ENCODE assay signal across 8 mouse cellular contexts in the genomic region with DNA sequence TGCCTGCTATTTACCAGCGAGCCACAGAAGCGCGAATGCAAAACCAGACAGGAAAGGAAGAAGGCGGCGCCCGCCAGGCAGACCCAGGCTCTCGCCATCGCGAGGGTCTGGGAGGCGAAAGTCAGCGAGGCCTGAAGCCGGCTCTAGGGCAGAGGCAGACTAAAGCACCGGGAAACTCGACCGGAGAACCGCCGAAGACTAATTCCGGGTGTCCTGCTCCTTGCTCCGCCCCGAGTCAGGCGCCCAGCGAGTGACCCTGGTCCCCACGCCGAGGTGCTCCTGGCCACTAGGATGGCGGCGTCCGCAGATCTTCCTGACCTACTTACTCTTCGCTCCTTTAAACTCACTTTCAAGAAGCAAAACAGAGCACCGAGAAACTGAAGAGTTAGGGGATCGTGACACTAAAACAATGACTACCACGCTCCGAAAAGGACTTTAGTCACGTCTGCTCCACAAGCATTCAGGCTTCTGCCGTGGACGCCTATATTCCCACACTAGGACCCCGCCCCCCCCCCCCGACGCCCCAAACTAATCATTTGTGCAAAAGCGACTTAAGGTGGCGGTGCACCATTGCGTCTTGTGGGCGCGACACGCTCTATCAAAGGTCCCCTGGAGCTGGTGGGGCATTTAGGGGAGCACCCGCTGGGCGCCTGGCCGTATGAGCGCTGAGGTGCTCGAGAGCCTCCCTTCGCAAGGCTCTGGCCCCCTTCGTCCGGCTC. TPM values are rescaled to one million over a fixed set of nuclear protein-coding genes. Genes with fewer than 3 reads are reported as not detected.
A peak's percentile ranks its signal among the peaks of the same experiment; 100 is the strongest.
DNase-seq lines count a peak whose midpoint lies in the region; ATAC-seq and TF ChIP-seq lines count a peak whose summit lies in the region.

A gene (minus strand): TSS at position 287 of the 719 bp plus-strand sequence.
A gene (plus strand): TSS at position 621 of the 719 bp plus-strand sequence.

- peak within 1 kb of the TSS; percentile 91 for H3K9ac ChIP-seq in heart, embryonic 15.5 days
- H3K9ac ChIP-seq in liver, embryonic 14.5 days (replicated peaks), result peak within 1 kb of the TSS; percentile 83
- peak within 1 kb of the TSS; percentile 94 for H3K9ac ChIP-seq in neural tube, embryonic 11.5 days (ENCODE audit: low read length)
- peak within 1 kb of the TSS; percentile 92 for H3K9ac ChIP-seq in stomach, postnatal 0 days (ENCODE audit: low read length)

- TF ChIP-seq CTCF in liver, embryonic 14.5 days (IDR thresholded peaks at IDR 0.05; ENCODE audit: low read depth), result no peak; the same call in 1 of the 2 replicates
- no peak; the same call in 1 of the 2 replicates for TF ChIP-seq CTCF in stomach, postnatal 0 days (IDR thresholded peaks at IDR 0.05; ENCODE audit: low read depth)

- peak; percentile 62 for TF ChIP-seq EP300 in liver, embryonic 14.5 days (IDR thresholded peaks at IDR 0.05; ENCODE audit: low read depth)
- TF ChIP-seq EP300 in stomach, postnatal 0 days (optimal IDR thresholded peaks at IDR 0.05), result peak; percentile 93

- no peaks in the 10 kb centered on the region for H3K27me3 ChIP-seq in heart, embryonic 15.5 days
- H3K27me3 ChIP-seq in liver, embryonic 14.5 days (ENCODE audit: control insufficient read depth, insufficient read depth, low read length), result no peaks in the 10 kb centered on the region
- H3K27me3 ChIP-seq in neural tube, embryonic 11.5 days (ENCODE audit: control insufficient read depth, insufficient read depth, low read length), result no peaks in the 10 kb centered on the region
- H3K27me3 ChIP-seq in stomach, postnatal 0 days (ENCODE audit: control insufficient read depth, insufficient read depth, low read length), result no peaks in the 10 kb centered on the region

- peaks cover 43% of the 10 kb centered on the region for H3K4me1 ChIP-seq in heart, embryonic 15.5 days (replicated peaks)
- H3K4me1 ChIP-seq in liver, embryonic 14.5 days (replicated peaks; ENCODE audit: control insufficient read depth in 2 of 2, insufficient read depth in 2 of 2, low read length in 1 of 2), result peaks cover 6 to 8% of the 10 kb centered on the region in 2 experiments; a peak in 3 of 4 replicates
- peaks cover 15% of the 10 kb centered on the region for H3K4me1 ChIP-seq in neural tube, embryonic 11.5 days (ENCODE audit: control insufficient read depth, insufficient read depth, low read length)
- H3K4me1 ChIP-seq in stomach, postnatal 0 days (replicated peaks; ENCODE audit: control insufficient read depth, insufficient read depth), result no peaks in the 10 kb centered on the region

- WGBS in heart, embryonic 15.5 days, result under 1% methylated on average over 52 of the region's 52 CpGs
- WGBS in liver, embryonic 14.5 days (ENCODE audit: insufficient replicate concordance), result under 1% methylated on average over 51 of the region's 52 CpGs
- under 1% methylated on average over 45 of the region's 52 CpGs for WGBS in neural tube, embryonic 11.5 days
- WGBS in stomach, postnatal 0 days, result under 1% methylated on average over 49 of the region's 52 CpGs

- peak within 1 kb of the TSS; percentile 84 for H3K27ac ChIP-seq in heart, embryonic 15.5 days
- peak within 1 kb of the TSS; percentile 55 for H3K27ac ChIP-seq in liver, embryonic 14.5 days
- H3K27ac ChIP-seq in neural tube, embryonic 11.5 days (ENCODE audit: low read depth, low read length), result peak within 1 kb of the TSS; percentile 86
- peak within 1 kb of the TSS; percentile 93 for H3K27ac ChIP-seq in stomach, postnatal 0 days (replicated peaks)

- peak within 1 kb of the TSS; percentile 87 for H3K4me2 ChIP-seq in heart, embryonic 15.5 days
- peak within 1 kb of the TSS; percentile 67 for H3K4me2 ChIP-seq in liver, embryonic 14.5 days (ENCODE audit: low read depth)
- peak within 1 kb of the TSS; percentile 55 for H3K4me2 ChIP-seq in neural tube, embryonic 11.5 days (ENCODE audit: low read depth)
- peak within 1 kb of the TSS; percentile 82 for H3K4me2 ChIP-seq in stomach, postnatal 0 days (replicated peaks; ENCODE audit: low read depth)

- peaks cover 16% of the 10 kb centered on the region for H3K36me3 ChIP-seq in heart, embryonic 15.5 days
- no peaks in the 10 kb centered on the region for H3K36me3 ChIP-seq in liver, embryonic 14.5 days (replicated peaks; ENCODE audit: control insufficient read depth, insufficient read depth, low read depth)
- H3K36me3 ChIP-seq in neural tube, embryonic 11.5 days (ENCODE audit: control insufficient read depth, insufficient read depth, low read length), result no peaks in the 10 kb centered on the region
- peaks cover 5% of the 10 kb centered on the region; the same call in 1 of the 2 replicates for H3K36me3 ChIP-seq in stomach, postnatal 0 days (ENCODE audit: control insufficient read depth, insufficient read depth, low read length)

- H3K4me3 ChIP-seq in heart, embryonic 15.5 days, result peak within 1 kb of the TSS; percentile 97
- peak within 1 kb of the TSS; percentile 88 to 93 for H3K4me3 ChIP-seq in liver, embryonic 14.5 days (ENCODE audit: insufficient read depth in 1 of 2, low read depth in 2 of 2, low read length in 2 of 2)
- H3K4me3 ChIP-seq in neural tube, embryonic 11.5 days (ENCODE audit: low read depth, low read length), result peak within 1 kb of the TSS; percentile 85
- H3K4me3 ChIP-seq in stomach, postnatal 0 days (ENCODE audit: low read depth, low read length), result peak within 1 kb of the TSS; percentile 95

- DNase-seq in c-Kit-negative CD71-positive TER-119-positive erythroid progenitor cells, embryonic 14.5 days (ENCODE audit: low read depth, low spot score), result peak; percentile 69
- DNase-seq in fibroblast of lung, adult 2 months (ENCODE audit: low read depth), result peak; percentile 97
- peak; percentile 97 to 98 for DNase-seq in kidney, postnatal 25 days
- peak; percentile 84 to 85 (median 84) for DNase-seq in liver, embryonic 14.5 days (ENCODE audit: low read depth in 3 of 3, low spot score in 3 of 3)
- DNase-seq in neural tube, embryonic 11.5 days (ENCODE audit: low spot score), result peak; percentile 94
- DNase-seq in stomach, postnatal 0 days (ENCODE audit: low spot score), result peak; percentile 96

- peak; percentile 83 for ATAC-seq in CD4-positive, CD25-positive, alpha-beta regulatory T cell, adult 4 months
- ATAC-seq in heart, embryonic 15.5 days (replicated peaks; ENCODE audit: insufficient number of reproducible peaks, insufficient read depth, low FRiP score, low read depth), result peak; percentile 97
- peak; percentile 92 for ATAC-seq in liver, embryonic 14.5 days (ENCODE audit: insufficient read depth)
- peak; percentile 98 for ATAC-seq in neural tube, embryonic 11.5 days (ENCODE audit: insufficient read depth, low FRiP score, low TSS enrichment)
- peak; percentile 98 for ATAC-seq in stomach, postnatal 0 days (ENCODE audit: low FRiP score, low TSS enrichment)

- H3K9me3 ChIP-seq in heart, embryonic 15.5 days (replicated peaks), result no peaks in the 10 kb centered on the region
- no peaks in the 10 kb centered on the region for H3K9me3 ChIP-seq in liver, embryonic 14.5 days (ENCODE audit: control insufficient read depth, low read length)
- H3K9me3 ChIP-seq in neural tube, embryonic 11.5 days (ENCODE audit: control insufficient read depth, low read length), result no peaks in the 10 kb centered on the region
- no peaks in the 10 kb centered on the region for H3K9me3 ChIP-seq in stomach, postnatal 0 days (ENCODE audit: control insufficient read depth, low read length)

RNA-seq across cellular contexts. Expression of the first gene that starts in this region (rescaled TPM):
- 10 to 100 TPM; 15.9 to 17.7 TPM for polyA plus RNA-seq in CD4-positive, CD25-positive, alpha-beta regulatory T cell, adult 4 months (2017; shearing (Covaris generic))
- polyA plus RNA-seq in heart, embryonic 15.5 days (2015; fragmentation: Nextera tagmentation; extraction: Ambion mirVana), result 4.0 and 6.7 TPM in 2 replicates
- polyA plus RNA-seq in liver, embryonic 14.5 days (2012; rRNA removed), result 2.9 and 3.3 TPM in 2 replicates
- 3.5 and 4.1 TPM in 2 replicates for polyA plus RNA-seq in liver, embryonic 14.5 days (2014; fragmentation: Nextera tagmentation; extraction: Ambion mirVana)
- polyA plus RNA-seq in neural tube, embryonic 11.5 days (2014; fragmentation: Nextera tagmentation; extraction: Ambion mirVana), result 9.4 and 10.3 TPM in 2 replicates
- polyA plus RNA-seq in stomach, postnatal 0 days (2015; fragmentation: Nextera tagmentation; extraction: Ambion mirVana), result 8.6 and 9.0 TPM in 2 replicates

RNA-seq across cellular contexts. Expression of the second gene that starts in this region (rescaled TPM):
- 10 to 100 TPM; 11.2 to 11.9 TPM for polyA plus RNA-seq in CD4-positive, CD25-positive, alpha-beta regulatory T cell, adult 4 months (2017; shearing (Covaris generic))
- polyA plus RNA-seq in heart, embryonic 15.5 days (2015; fragmentation: Nextera tagmentation; extraction: Ambion mirVana), result 10.9 and 14.1 TPM in 2 replicates
- polyA plus RNA-seq in liver, embryonic 14.5 days (2012; rRNA removed), result 3.3 and 4.1 TPM in 2 replicates
- 2.5 and 3.8 TPM in 2 replicates for polyA plus RNA-seq in liver, embryonic 14.5 days (2014; fragmentation: Nextera tagmentation; extraction: Ambion mirVana)
- 23.5 and 23.8 TPM in 2 replicates for polyA plus RNA-seq in neural tube, embryonic 11.5 days (2014; fragmentation: Nextera tagmentation; extraction: Ambion mirVana)
- 7.9 and 8.1 TPM in 2 replicates for polyA plus RNA-seq in stomach, postnatal 0 days (2015; fragmentation: Nextera tagmentation; extraction: Ambion mirVana)

Comparison
In these comparisons a context has a peak if more than half of its experiments do, and no peak if none do; other contexts are left out.
1. Peak in every context shown above with its lines: DNase-seq, ATAC-seq, H3K4me3 ChIP-seq and H3K27ac ChIP-seq.